Mouse (Mus musculus) kidney, postnatal 14 days (tissue): ENCODE data around the gene Zscan4-ps3.
"Not testable (repeated sequence)": the region's sequence is repeated elsewhere in the genome, so short reads cannot be mapped to it uniquely, and the experiment has no call there.

Source experiments
- DNase-seq: peaks from one replicate; pipeline ENCODE4 v3.0.0; 2022; ENCODE audit warnings: mixed read lengths

Zscan4-ps3 gene

DNA sequence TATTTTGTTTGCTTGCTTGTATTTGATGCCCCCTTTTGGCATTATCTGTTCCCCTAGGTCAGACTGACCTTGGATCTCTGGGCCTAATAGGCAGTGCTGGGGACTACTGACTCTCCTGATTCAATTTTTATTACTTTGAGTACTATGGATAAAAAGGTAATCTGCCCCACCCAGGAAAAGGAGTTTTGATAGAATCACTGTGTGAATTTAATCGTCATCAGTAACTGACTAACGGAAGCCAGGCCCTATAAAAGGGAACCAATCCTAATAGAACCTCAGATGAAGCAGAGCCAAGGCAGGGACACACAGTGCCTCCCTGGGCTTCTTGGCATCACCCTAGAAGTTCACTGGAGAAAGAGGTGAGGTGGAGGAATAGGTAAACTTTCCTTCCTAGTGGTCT is at the start of gene Zscan4-ps3:
Gene Zscan4-ps3, plus strand, starts transcription at position 301 of the 400 bp plus-strand sequence.
- DNase-seq, result not testable (repeated sequence)

DNA sequence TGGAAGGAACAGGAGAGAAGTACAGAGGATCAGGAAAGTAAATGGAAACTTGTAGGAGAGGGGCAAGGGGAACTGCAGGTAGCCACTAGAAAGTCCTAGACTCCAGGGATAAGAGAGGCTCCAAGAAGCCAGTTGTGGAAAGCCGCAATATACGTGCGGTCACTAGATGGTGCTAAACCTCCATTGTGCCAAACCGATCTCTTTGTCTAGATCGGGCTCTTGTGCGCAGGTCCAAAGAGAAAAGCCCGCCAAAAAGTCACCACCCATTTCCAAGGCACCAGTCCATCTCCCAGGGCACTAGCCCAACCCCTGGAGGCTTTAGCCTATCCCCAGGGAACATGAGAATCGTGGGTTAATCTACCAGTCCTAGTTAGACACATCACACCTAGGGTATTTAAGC is 8.0 kb downstream of the Zscan4-ps3 start:
- DNase-seq, result peak; percentile 1
